Mouse (Mus musculus) lung, postnatal 0 days (tissue): ENCODE data around the gene Pcsk5. TPM values are rescaled to one million over a fixed set of nuclear protein-coding genes. Genes with fewer than 3 reads are reported as not detected.
A peak's percentile ranks its signal among the peaks of the same experiment; 100 is the strongest.
"Not testable (repeated sequence)": the region's sequence is repeated elsewhere in the genome, so short reads cannot be mapped to it uniquely, and the experiment has no call there.

Source experiments
- ATAC-seq: fragments of 200-750 bp; cut with Nextera tagmentation; 2 replicates; pipeline ENCODE4 v1.8.0; 2017; ENCODE audit warnings: moderate library complexity
- DNase-seq: peaks from one replicate; pipeline ENCODE4 v3.0.0-alpha.2; 2016; ENCODE audit warnings: low spot score
- H3K27ac ChIP-seq: fragments of 300-500 bp; sonication (generic); 2 replicates; pipeline ENCODE4 v1.5.1; 2014; ENCODE audit warnings: antibody characterized with exemption, mild to moderate bottlenecking, low read length, mixed read lengths
- H3K27me3 ChIP-seq: fragments of 300-500 bp; sonication (generic); replicated peaks from 2 replicates; pipeline ENCODE4 v1.6.1; 2014; ENCODE audit warnings: low read length, mixed read lengths; ENCODE audit not compliant: insufficient read depth
- H3K36me3 ChIP-seq: fragments of 300-500 bp; sonication (generic); 2 replicates; pipeline ENCODE4 v1.6.1; 2014; ENCODE audit warnings: low read length, mixed read lengths; ENCODE audit not compliant: insufficient read depth
- H3K4me1 ChIP-seq: fragments of 300-500 bp; sonication (generic); 2 replicates; pipeline ENCODE4 v1.6.1; 2014; ENCODE audit warnings: antibody characterized with exemption, low read depth, low read length, mixed read lengths; ENCODE audit not compliant: insufficient read depth
- H3K4me2 ChIP-seq: fragments of 300-500 bp; sonication (generic); replicated peaks from 2 replicates; pipeline ENCODE4 v1.6.1; 2014; ENCODE audit warnings: low read depth, mild to moderate bottlenecking, low read length, moderate library complexity, mixed read lengths
- H3K4me3 ChIP-seq: fragments of 300-500 bp; sonication (generic); 2 replicates; pipeline ENCODE4 v1.5.1; 2014; ENCODE audit warnings: low read depth, low read length
- H3K9ac ChIP-seq: fragments of 300-500 bp; sonication (generic); replicated peaks from 2 replicates; pipeline ENCODE4 v1.6.1; 2014; ENCODE audit warnings: low read depth, mild to moderate bottlenecking
- H3K9me3 ChIP-seq: fragments of 300-500 bp; sonication (generic); 2 replicates; pipeline ENCODE4 v1.6.1; 2016; ENCODE audit warnings: low read length, mixed read lengths
- CTCF ChIP-seq: IDR thresholded peaks from 2 replicates; pipeline ENCODE4 v1.5.1; 2016; ENCODE audit warnings: antibody characterized with exemption, mild to moderate bottlenecking
- EP300 ChIP-seq: IDR thresholded peaks from 2 replicates; pipeline ENCODE4 v1.6.1; 2016; ENCODE audit warnings: antibody characterized with exemption, mild to moderate bottlenecking, control low read depth
- WGBS: fragments of 180-500 bp; shearing (Covaris S2); extraction: QIAGEN DNeasy Blood & Tissue Kit; methylation state at CpG from one replicate; pipeline ENCODE4 v1.1.7; 2014; 5-methylcytosine and 5-hydroxymethylcytosine counted together
- polyA plus RNA-seq: library from polyadenylated mRNA; unstranded; fragments of >200 nt; fragmentation: Nextera tagmentation; extraction: Ambion mirVana; gene quantifications from 2 replicates; pipeline ENCODE4 v1.2.1, GENCODE M21; 2015

The Pcsk5 gene
- polyA plus RNA-seq, 1 experiment from 2014 or later, result 26.3 TPM

DNA sequence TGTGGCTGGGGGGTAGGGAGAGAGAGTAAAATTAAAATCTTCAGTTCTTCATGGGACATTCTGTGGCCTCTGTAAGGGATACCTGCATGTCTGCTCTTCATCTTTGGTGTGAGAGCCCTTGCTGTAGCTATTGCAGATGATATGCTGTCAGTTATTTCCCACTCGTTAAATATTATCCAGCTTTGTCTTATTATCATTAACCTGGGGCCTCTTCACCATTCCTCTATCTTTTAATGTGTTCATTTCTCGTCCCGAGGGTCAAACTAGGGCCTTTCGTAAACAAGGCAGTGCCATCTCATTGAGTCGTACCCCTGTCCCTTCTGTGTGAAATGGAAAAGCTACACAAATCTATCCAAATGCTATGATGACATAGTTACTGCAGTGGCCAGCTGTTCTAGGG lies 361.4 kb downstream of the Pcsk5 start:
- Histone ChIP-seq H3K4me1 (no peaks in the 10 kb centered on the region), H3K4me2 (no peak overlapping the region), H3K27me3 (no peaks in the 10 kb centered on the region), H3K27ac (no peak overlapping the region), H3K36me3 (no peaks in the 10 kb centered on the region), H3K9me3 (no peaks in the 10 kb centered on the region), H3K4me3 (no peak overlapping the region), H3K9ac (no peak overlapping the region)
- WGBS, result 76% methylated on average over 5 of the region's 5 CpGs
- DNase-seq, result no peak
- TF ChIP-seq CTCF, result no peak
- TF ChIP-seq EP300, result no peak
- no peak for ATAC-seq

GRCm38 (mm10) chr19:17473138-17473537 lies 364.3 kb downstream of the Pcsk5 start:
- not testable (repeated sequence) for H3K4me3 ChIP-seq, H3K27me3 ChIP-seq, DNase-seq, H3K4me2 ChIP-seq, ATAC-seq, H3K9ac ChIP-seq, H3K9me3 ChIP-seq, H3K36me3 ChIP-seq, H3K4me1 ChIP-seq, H3K27ac ChIP-seq
- 93% methylated on average over 2 of the region's 2 CpGs for WGBS

- Histone ChIP-seq H3K4me3 (no peak overlapping the region), H3K9me3 (no peaks in the 10 kb centered on the region), H3K27ac (no peak overlapping the region), H3K4me1 (no peaks in the 10 kb centered on the region), H3K27me3 (no peaks in the 10 kb centered on the region), H3K36me3 (no peaks in the 10 kb centered on the region), H3K4me2 (no peak overlapping the region), H3K9ac (no peak overlapping the region)
- WGBS, result 59% methylated on average over 7 of the region's 7 CpGs
- ATAC-seq (no peak), DNase-seq (no peak)
- TF ChIP-seq CTCF, result no peak
- TF ChIP-seq EP300, result no peak
Observed at GRCm38 (mm10) chr19:17471861-17472260, 365.6 kb downstream of the Pcsk5 start.

- no peaks in the 10 kb centered on the region for H3K36me3 ChIP-seq
- H3K9ac ChIP-seq, result no peak overlapping the region
- H3K4me2 ChIP-seq, result no peak overlapping the region
- DNase-seq (no peak), ATAC-seq (no peak)
- H3K9me3 ChIP-seq, result no peaks in the 10 kb centered on the region
- H3K4me1 ChIP-seq, result no peaks in the 10 kb centered on the region
- 73% methylated on average over 4 of the region's 4 CpGs for WGBS
- H3K27ac ChIP-seq, result no peak overlapping the region
- no peak for TF ChIP-seq EP300
- no peak for TF ChIP-seq CTCF
- no peaks in the 10 kb centered on the region for H3K27me3 ChIP-seq
- H3K4me3 ChIP-seq, result no peak overlapping the region
Observed at GRCm38 (mm10) chr19:17471196-17471595, 366.2 kb downstream of the Pcsk5 start.

DNA sequence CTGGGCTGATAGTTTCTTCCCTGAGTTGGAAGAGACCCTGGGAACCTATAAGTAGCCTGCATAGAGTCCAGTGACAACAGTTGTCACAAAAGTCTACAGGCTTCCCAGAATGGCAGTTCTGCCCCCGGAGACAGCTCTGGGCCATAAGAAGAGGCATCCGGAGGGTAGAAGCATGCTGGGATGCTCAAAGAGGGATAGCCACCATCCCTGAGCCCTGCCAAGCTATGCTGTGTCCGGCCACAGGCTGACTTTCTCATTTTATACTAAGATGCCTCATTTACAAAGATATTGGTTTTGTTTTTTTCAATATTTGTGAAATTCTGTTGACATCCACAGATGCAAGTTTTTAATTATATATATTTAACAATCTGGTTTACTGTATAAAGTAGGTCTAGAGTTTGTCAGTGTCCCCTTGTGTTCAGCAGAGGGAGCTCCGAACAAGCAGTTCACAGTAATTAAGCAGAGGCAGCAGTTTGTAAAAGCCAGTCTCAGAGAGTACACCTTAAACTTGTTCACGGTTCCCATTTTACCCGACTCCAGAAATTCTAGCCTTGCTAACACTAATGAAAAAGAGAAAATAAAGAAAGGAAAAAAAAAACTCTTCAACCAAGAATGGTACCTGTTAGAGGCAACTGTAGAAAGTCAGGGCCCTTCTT lies 369.7 kb downstream of the Pcsk5 start:
- Histone ChIP-seq H3K9me3 (no peaks in the 10 kb centered on the region), H3K36me3 (no peaks in the 10 kb centered on the region), H3K9ac (no peak overlapping the region), H3K27ac (no peak overlapping the region), H3K4me2 (no peak overlapping the region), H3K4me3 (no peak overlapping the region), H3K4me1 (no peaks in the 10 kb centered on the region), H3K27me3 (no peaks in the 10 kb centered on the region)
- TF ChIP-seq EP300 (no peak), CTCF (peak; percentile 74)
- DNase-seq, result peak; percentile 69
- 55% methylated on average over 6 of the region's 6 CpGs for WGBS
- ATAC-seq, result no peak

DNA sequence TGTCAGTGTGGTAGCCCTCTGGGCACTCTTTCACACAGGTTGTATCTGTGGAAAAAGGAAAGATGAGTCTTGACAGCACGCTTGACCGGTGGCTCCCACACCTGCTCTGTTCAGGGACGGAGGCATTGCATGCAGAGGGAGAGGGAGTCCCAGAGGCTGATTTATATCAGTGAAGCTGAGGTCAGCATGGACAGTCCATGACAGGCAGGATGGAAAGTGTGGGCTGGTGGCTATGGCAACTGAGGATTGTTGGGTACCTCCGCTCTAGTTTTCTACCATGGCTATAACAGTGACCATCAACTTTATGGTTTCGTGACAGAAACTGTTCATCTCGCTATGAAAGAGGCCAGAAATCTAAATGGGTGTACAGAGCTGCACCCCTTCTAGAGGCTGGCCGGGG lies 385.4 kb downstream of the Pcsk5 start:
- Histone ChIP-seq H3K9me3 (no peaks in the 10 kb centered on the region), H3K4me2 (no peak overlapping the region), H3K27me3 (no peaks in the 10 kb centered on the region), H3K27ac (no peak overlapping the region), H3K9ac (no peak overlapping the region), H3K4me3 (no peak overlapping the region), H3K36me3 (no peaks in the 10 kb centered on the region), H3K4me1 (no peaks in the 10 kb centered on the region)
- ATAC-seq, result no peak
- TF ChIP-seq CTCF (no peak), EP300 (no peak)
- 88% methylated on average over 7 of the region's 7 CpGs for WGBS
- DNase-seq, result no peak

DNA sequence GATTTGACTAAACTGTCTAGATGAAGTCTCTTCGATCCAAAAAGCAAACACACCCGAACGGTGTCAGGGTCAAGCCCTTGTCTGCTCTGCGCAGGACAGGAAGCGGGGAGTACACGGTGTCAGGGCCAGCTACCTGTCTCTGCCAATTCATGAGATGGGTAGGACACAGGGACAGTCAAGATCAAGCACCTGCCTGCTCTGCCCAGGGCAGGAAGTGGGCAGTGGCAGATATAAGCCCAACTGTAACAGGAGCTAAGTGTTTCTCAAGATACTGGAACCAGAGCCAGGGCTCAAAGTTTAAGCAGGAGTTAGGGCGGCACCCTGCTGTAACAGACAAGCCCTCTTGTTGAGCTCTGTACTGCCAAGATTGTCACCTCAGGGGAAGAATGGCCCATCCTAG lies 393.9 kb downstream of the Pcsk5 start:
- no peak for TF ChIP-seq EP300
- TF ChIP-seq CTCF, result no peak
- no peaks in the 10 kb centered on the region for H3K36me3 ChIP-seq
- H3K27ac ChIP-seq, result no peak overlapping the region
- H3K9me3 ChIP-seq, result no peaks in the 10 kb centered on the region
- no peak overlapping the region for H3K9ac ChIP-seq
- DNase-seq, result no peak
- H3K27me3 ChIP-seq, result no peaks in the 10 kb centered on the region
- 70% methylated on average over 7 of the region's 7 CpGs for WGBS
- ATAC-seq, result no peak
- H3K4me3 ChIP-seq, result no peak overlapping the region
- H3K4me2 ChIP-seq, result no peak overlapping the region
- no peaks in the 10 kb centered on the region for H3K4me1 ChIP-seq
